Mouse (Mus musculus): ENCODE results near the gene Ccdc137. TPM values are rescaled to one million over a fixed set of nuclear protein-coding genes. Genes with fewer than 3 reads are reported as not detected.
"Not testable (repeated sequence)": the region's sequence is repeated elsewhere in the genome, so short reads cannot be mapped to it uniquely, and the experiment has no call there.

The Ccdc137 gene
- polyA plus RNA-seq (2012; ENCODE audit: insufficient read depth, low replicate concordance) = 11.0 TPM in 1 of 2 replicates, not detected in the other

DNA sequence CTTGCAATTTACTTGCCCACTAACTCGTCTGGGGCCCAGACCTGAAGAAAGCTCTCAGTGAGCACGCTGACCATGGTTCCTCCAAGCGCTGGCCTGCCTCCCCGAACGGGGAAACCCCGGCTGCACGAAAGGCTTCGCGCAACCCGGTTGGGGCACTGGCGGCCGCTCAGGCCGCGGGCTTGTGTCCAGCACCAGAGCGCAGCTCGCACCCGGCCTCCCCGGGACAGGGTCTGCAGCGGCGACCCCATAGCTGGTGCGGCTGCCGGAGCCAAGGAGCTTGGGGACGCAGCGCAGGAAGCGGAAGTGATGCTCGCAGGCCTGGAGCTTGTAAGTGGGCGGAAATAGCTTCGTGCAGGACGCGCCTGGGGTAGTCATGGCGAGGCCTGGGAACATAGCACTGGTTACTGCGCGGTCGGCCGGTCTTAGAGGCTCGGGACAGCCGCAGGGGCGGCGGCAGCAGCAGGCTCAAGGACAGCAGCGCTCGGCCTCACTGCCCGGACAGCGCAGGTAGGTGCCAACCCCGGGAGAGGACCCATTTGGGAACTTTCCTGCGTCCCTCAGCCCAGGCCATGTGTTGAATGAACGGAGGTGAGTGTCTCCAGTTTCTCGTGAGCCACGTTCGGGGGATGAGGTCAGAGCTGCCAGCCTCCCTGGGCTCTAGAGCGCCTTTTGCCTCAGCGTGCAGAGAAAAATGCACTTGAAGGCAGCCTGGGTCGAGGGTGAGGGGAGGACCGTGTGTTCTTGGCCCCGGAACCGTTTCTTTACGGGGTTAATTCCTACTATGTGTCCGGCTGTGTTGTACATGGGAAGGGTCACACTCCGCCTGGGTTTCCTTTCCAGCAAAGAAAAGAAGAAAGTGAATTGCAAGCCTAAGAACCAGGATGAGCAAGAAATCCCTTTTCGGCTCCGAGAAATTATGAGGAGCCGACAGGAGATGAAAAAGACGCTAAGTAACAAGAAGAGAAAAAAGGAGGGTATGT lies at the start of gene Ccdc137, which contains the start of gene Oxld1:
Gene Ccdc137 (plus strand): TSS at position 344 of the 980 bp plus-strand sequence.
Gene Oxld1 (minus strand): TSS at position 297 of the 980 bp plus-strand sequence.
- Histone ChIP-seq H3K36me3 (replicated peaks; ENCODE audit: low read length) (peaks cover 58% of the 10 kb centered on the region), H3K27me3 (replicated peaks) (no peaks in the 10 kb centered on the region), H3K4me3 (replicated peaks) (peak within 1 kb of the TSS; percentile 94), H3K9me3 (no peaks in the 10 kb centered on the region), H3K4me1 (peaks cover 55% of the 10 kb centered on the region)
- TF ChIP-seq GATA1 (IDR thresholded peaks at IDR 0.05; ENCODE audit: borderline replicate concordance, low read length) (no peak), FLI1 (IDR thresholded peaks at IDR 0.05; ENCODE audit: low read length) (no peak; the same call in 1 of the 2 replicates)

DNA sequence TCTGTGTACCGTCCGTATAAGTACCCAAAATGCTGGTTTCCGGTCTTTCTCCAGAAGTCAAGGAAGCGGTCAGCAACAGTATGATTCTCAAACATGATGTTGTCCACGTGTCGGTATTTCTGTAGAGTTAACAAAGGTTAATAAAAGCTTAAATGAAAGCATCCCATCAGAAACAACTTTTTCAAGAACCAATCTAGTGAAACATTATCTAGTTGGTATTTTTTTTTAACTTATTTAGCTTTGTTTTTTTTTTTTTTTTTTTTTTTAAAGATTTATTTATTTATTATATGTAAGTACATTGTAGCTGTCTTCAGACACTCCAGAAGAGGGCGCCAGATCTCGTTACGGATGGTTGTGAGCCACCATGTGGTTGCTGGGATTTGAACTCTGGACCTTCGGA lies 44.3 kb upstream of the Ccdc137 start:
- H3K27me3 ChIP-seq (replicated peaks); H3K4me1 ChIP-seq: not testable (repeated sequence)
- peaks cover 96% of the 10 kb centered on the region for H3K36me3 ChIP-seq (replicated peaks; ENCODE audit: low read length)

DNA sequence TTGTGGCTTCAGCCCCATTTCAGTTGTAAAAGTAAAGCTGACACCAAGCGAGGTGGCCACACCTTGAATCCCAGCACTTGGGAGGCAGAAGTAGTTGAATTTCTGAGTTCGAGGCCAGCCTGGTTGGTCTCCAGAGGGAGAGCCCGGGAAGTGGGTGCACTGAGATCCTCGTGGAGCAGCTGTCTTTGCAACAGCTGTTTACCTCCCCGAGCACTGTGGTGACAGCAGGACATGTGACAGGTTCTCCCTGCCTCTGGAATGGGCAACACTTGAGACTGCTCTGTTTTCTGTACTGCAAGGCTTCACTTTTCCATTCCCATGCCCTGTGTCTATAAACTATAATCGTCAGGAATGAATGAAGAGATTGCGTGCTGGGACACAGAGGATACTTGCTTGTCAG lies 40.1 kb upstream of the Ccdc137 start:
- peaks cover 19% of the 10 kb centered on the region for H3K4me1 ChIP-seq
- TF ChIP-seq FLI1 (IDR thresholded peaks at IDR 0.05; ENCODE audit: low read length) = no peak
- TF ChIP-seq GATA1 (IDR thresholded peaks at IDR 0.05; ENCODE audit: borderline replicate concordance, low read length) = no peak
- no peaks in the 10 kb centered on the region for H3K9me3 ChIP-seq
- H3K27me3 ChIP-seq (replicated peaks) = no peaks in the 10 kb centered on the region
- H3K36me3 ChIP-seq (replicated peaks; ENCODE audit: low read length) = peaks cover 95% of the 10 kb centered on the region
- no peak overlapping the region for H3K4me3 ChIP-seq (replicated peaks)

More for the DNA sequence above, 44.3 kb upstream of the Ccdc137 start:
- not testable (repeated sequence) for H3K4me3 ChIP-seq (replicated peaks); H3K9me3 ChIP-seq

DNA sequence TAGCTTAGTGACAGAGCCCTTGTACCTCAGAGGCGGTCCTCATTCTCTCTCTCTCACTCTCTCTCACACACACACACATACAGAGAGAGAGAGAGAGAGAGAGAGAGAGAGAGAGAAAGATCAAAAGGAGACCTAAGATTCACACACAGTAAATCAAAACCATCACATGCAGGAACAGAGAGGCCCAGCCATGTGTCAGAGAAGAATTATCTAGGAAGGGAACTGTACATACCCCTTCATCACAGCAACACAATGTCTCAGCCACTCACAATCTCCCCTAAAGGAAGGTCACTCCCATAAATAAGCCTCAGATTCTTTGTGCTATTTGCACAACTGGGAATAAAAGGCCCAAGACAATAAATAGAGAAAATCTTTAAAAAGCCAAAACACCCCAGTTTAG lies 39.3 kb upstream of the Ccdc137 start:
- TF ChIP-seq FLI1 (IDR thresholded peaks at IDR 0.05; ENCODE audit: low read length) (no peak), GATA1 (IDR thresholded peaks at IDR 0.05; ENCODE audit: borderline replicate concordance, low read length) (no peak)
- H3K36me3 ChIP-seq (replicated peaks; ENCODE audit: low read length) = peaks cover 95% of the 10 kb centered on the region

DNA sequence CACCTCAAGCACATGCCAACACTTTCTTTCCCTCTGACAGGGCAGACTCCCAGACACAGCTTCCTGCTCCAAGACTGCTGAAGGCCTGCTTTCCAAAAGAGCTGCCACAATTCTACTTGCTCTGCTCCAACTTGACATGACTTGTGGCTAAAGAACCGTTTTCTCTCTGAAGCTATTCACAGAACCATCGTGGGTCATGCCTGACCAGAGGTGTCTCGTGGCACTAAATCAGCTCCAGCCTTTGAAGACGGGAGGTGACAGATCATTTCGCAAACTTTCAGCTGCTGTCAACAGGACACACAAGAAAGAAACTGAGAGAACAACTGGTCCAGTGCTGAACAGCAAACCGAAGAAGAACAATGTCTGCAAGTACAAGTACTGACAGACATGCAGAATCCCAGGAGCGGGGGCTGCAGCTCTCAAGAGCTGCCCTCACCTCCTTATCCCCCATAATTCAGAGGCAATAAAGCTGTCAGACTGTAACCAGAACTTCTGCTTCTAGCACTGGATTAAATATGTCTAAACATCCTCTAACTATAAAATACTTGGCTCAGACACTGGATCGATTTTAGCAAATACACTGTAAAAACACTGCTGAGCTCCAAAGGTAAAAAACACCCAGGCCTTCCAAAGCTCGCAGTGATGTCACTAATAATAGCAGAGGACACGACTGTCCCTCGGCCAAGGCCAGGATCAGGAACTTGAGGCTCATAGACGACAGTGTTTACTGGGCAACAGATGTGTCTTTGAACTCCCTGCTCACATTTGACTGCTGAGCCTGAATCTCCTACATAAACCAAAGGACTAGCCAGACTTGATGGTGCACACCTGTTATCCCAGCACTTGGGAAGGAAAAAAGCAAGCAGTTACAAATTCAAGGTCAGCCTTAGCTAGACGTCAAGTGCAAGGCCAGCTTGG lies 35.0 kb upstream of the Ccdc137 start:
- H3K9me3 ChIP-seq = no peaks in the 10 kb centered on the region
- no peak overlapping the region for H3K4me3 ChIP-seq (replicated peaks)
- no peaks in the 10 kb centered on the region for H3K27me3 ChIP-seq (replicated peaks)
- H3K36me3 ChIP-seq (replicated peaks; ENCODE audit: low read length) = peaks cover 95% of the 10 kb centered on the region
- TF ChIP-seq GATA1 (IDR thresholded peaks at IDR 0.05; ENCODE audit: borderline replicate concordance, low read length) (no peak), FLI1 (IDR thresholded peaks at IDR 0.05; ENCODE audit: low read length) (no peak)
- peaks cover 39% of the 10 kb centered on the region for H3K4me1 ChIP-seq

More for the DNA sequence above, 39.3 kb upstream of the Ccdc137 start:
- peaks cover 27% of the 10 kb centered on the region for H3K4me1 ChIP-seq
- H3K9me3 ChIP-seq = no peaks in the 10 kb centered on the region
- H3K4me3 ChIP-seq (replicated peaks) = no peak overlapping the region
- H3K27me3 ChIP-seq (replicated peaks) = no peaks in the 10 kb centered on the region

DNA sequence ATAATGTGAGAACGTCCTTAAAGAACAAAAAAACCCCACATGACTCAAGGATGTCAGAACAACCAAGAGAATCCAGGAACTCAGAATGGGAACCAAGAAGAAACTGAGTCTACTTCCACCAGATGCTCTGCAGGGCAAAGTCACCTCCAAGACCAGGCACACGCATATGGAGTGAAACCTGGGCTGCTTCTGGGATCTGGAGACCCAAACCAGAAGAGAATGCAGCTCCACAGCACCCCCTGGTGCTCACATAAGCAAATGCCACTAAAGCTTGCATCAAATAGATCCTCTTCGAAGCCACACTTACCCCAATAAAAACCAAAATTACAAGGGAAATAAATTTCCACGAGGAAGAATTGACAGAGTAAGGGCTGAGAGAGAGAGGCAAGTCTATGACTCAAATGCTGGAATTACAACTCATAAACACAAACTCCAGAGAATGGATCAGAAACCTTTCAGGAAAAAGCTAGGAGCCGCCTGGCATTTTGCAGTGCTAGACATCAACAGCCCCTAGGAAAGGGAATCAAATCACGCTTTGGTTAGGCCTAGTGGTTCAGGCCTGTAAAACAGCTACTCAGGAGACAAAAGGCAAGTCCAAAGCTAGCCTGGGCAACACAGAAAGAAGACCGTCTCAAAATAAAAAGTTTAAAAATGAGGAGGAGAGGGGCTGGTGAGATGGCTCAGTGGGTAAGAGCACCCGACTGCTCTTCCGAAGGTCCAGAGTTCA lies 34.2 kb upstream of the Ccdc137 start:
- peaks cover 44% of the 10 kb centered on the region for H3K4me1 ChIP-seq
- H3K4me3 ChIP-seq (replicated peaks) = no peak overlapping the region
- no peak for TF ChIP-seq FLI1 (IDR thresholded peaks at IDR 0.05; ENCODE audit: low read length)
- TF ChIP-seq GATA1 (IDR thresholded peaks at IDR 0.05; ENCODE audit: borderline replicate concordance, low read length) = no peak
- H3K27me3 ChIP-seq (replicated peaks) = no peaks in the 10 kb centered on the region
- H3K36me3 ChIP-seq (replicated peaks; ENCODE audit: low read length) = peaks cover 95% of the 10 kb centered on the region
- H3K9me3 ChIP-seq = no peaks in the 10 kb centered on the region

DNA sequence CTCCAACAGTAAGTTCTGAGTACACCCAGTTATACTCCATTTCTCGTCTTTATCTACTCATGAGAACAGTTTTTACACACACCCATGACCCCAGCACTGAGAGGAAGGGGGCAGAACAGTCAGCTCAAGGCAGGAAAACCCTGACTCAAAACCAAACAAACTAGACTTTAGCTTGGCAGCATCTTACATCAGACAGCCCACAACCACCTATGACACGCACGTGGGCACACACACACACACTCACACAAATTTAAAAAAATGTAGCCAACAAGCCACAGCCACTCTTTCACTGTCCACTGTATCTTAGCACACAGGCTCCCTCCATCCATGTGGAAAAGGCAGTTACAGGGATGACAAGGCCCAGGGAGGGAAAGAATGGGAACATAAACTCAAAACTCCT lies 31.2 kb upstream of the Ccdc137 start:
- H3K36me3 ChIP-seq (replicated peaks; ENCODE audit: low read length) = peaks cover 95% of the 10 kb centered on the region
- no peak for TF ChIP-seq FLI1 (IDR thresholded peaks at IDR 0.05; ENCODE audit: low read length)
- no peak for TF ChIP-seq GATA1 (IDR thresholded peaks at IDR 0.05; ENCODE audit: borderline replicate concordance, low read length)
- H3K4me3 ChIP-seq (replicated peaks) = no peak overlapping the region
- no peaks in the 10 kb centered on the region for H3K27me3 ChIP-seq (replicated peaks)
- H3K4me1 ChIP-seq = peaks cover 36% of the 10 kb centered on the region
- no peaks in the 10 kb centered on the region for H3K9me3 ChIP-seq

DNA sequence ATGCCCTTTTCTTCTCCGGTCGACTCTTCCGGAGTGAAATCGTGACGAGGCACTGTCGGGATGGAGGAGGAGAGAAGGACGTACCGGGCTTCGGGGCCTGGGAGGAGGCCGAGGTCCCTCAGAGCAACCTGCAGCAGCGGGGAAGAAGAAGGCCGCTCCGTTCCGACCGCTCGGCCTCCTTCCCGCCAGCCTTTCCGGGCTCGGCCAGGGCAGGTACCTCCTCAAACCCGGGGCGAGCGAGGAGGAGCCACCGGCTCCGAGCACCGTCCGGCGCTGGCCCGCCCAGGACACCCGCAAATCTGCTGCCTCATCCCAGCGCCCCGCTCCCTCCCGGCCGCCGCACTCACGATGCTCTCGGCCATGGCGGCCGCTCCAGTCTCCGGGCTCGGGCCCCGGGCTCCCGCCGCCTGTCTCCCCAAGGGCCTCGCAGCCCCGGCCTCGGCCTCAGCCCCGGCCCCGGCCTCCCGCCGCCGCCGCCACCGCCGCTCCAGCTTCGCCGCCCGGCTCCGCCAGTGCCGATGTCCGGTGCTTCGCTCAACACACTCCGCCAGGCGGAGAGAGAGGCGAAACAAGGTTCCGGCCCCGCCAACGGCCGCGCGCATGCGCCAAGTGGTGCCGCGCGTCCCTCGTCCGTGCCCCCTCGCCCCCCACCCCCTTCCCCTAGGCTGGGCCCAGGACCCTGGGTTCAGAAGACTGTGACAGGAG lies 20.6 kb upstream of the Ccdc137 start, which contains the start of gene Nploc4:
Gene Nploc4 (minus strand): TSS at position 557 of the 705 bp plus-strand sequence.
- H3K36me3 ChIP-seq (replicated peaks; ENCODE audit: low read length) = peaks cover 32% of the 10 kb centered on the region
- H3K4me3 ChIP-seq (replicated peaks) = peak within 1 kb of the TSS; percentile 98
- no peaks in the 10 kb centered on the region for H3K9me3 ChIP-seq
- H3K27me3 ChIP-seq (replicated peaks) = no peaks in the 10 kb centered on the region
- H3K4me1 ChIP-seq = peaks cover 24% of the 10 kb centered on the region
- TF ChIP-seq GATA1 (IDR thresholded peaks at IDR 0.05; ENCODE audit: borderline replicate concordance, low read length) (no peak), FLI1 (IDR thresholded peaks at IDR 0.05; ENCODE audit: low read length) (no peak)
